Mouse (Mus musculus) forebrain, embryonic 10.5 days (tissue): ENCODE data around the gene Cacna1i. TPM values are rescaled to one million over a fixed set of nuclear protein-coding genes. Genes with fewer than 3 reads are reported as not detected.
A peak's percentile ranks its signal among the peaks of the same experiment; 100 is the strongest.

Experiments
- DNase-seq: peaks from one replicate; pipeline ENCODE4 v3.0.0-alpha.2; 2017; ENCODE audit warnings: low spot score; ENCODE audit errors: extremely low spot score
- H3K27ac ChIP-seq: fragments of 300-500 bp; sonication (generic); 2 replicates; pipeline ENCODE4 v1.5.1; 2016; ENCODE audit warnings: mild to moderate bottlenecking
- H3K27me3 ChIP-seq: fragments of 300-500 bp; sonication (generic); 2 replicates; pipeline ENCODE4 v1.6.1; 2016; ENCODE audit warnings: mild to moderate bottlenecking; ENCODE audit not compliant: poor library complexity, severe bottlenecking
- H3K36me3 ChIP-seq: fragments of 300-500 bp; sonication (generic); replicated peaks from 2 replicates; pipeline ENCODE4 v1.6.1; 2016; ENCODE audit warnings: mild to moderate bottlenecking, moderate library complexity
- H3K4me1 ChIP-seq: fragments of 300-500 bp; sonication (generic); 2 replicates; pipeline ENCODE4 v1.6.1; 2016
- H3K4me3 ChIP-seq: fragments of 300-500 bp; sonication (generic); 2 replicates; pipeline ENCODE4 v1.5.1; 2016; ENCODE audit warnings: mild to moderate bottlenecking, moderate library complexity
- H3K9me3 ChIP-seq: fragments of 300-500 bp; sonication (generic); 2 replicates; pipeline ENCODE4 v1.6.1; 2016; ENCODE audit warnings: mild to moderate bottlenecking, moderate library complexity
- WGBS: fragments of 180-500 bp; shearing (Covaris S2); methylation state at CpG from one replicate; pipeline ENCODE4 v1.1.7; 2016; 5-methylcytosine and 5-hydroxymethylcytosine counted together
- polyA plus RNA-seq: library from polyadenylated mRNA; unstranded; fragments of >200 nt; fragmentation: Nextera tagmentation; extraction: Ambion mirVana; gene quantifications from 2 replicates; pipeline ENCODE4 v1.2.1, GENCODE M21; 2016

Cacna1i gene
- polyA plus RNA-seq, 1 experiment from 2014 or later, result 0.04 TPM

GRCm38 (mm10) chr15:80346510-80346909, 59.5 kb downstream of the Cacna1i start:
- DNase-seq, result no peak
- Histone ChIP-seq H3K9me3 (no peaks in the 10 kb centered on the region), H3K27me3 (no peaks in the 10 kb centered on the region), H3K4me1 (peaks cover 9% of the 10 kb centered on the region), H3K36me3 (no peaks in the 10 kb centered on the region), H3K4me3 (no peak overlapping the region), H3K27ac (no peak overlapping the region)
- WGBS, result 86% methylated on average over 7 of the region's 7 CpGs

- H3K9me3 ChIP-seq, result no peaks in the 10 kb centered on the region
- WGBS, result 84% methylated on average over 5 of the region's 5 CpGs
- no peak overlapping the region for H3K4me3 ChIP-seq
- H3K27me3 ChIP-seq, result no peaks in the 10 kb centered on the region
- DNase-seq, result no peak
- H3K27ac ChIP-seq, result 0 out of 2 replicates have a peak overlapping the region, but pooled peaks have one; percentile 4
- no peaks in the 10 kb centered on the region for H3K36me3 ChIP-seq
- no peaks in the 10 kb centered on the region for H3K4me1 ChIP-seq
These were observed 63.4 kb downstream of the Cacna1i start for GRCm38 (mm10) chr15:80350431-80350830.

GRCm38 (mm10) chr15:80358798-80359197, 71.8 kb downstream of the Cacna1i start:
- 0 out of 2 replicates have a peak, but pooled peaks cover 7% of the 10 kb centered on the region for H3K27me3 ChIP-seq
- WGBS, result 93% methylated on average over 19 of the region's 19 CpGs

GRCm38 (mm10) chr15:80361780-80362508, 74.9 kb downstream of the Cacna1i start:
- Histone ChIP-seq H3K4me1 (peaks cover 24% of the 10 kb centered on the region), H3K27me3 (0 out of 2 replicates have a peak, but pooled peaks cover 7% of the 10 kb centered on the region), H3K4me3 (no peak overlapping the region), H3K27ac (no peak overlapping the region), H3K36me3 (no peaks in the 10 kb centered on the region), H3K9me3 (no peaks in the 10 kb centered on the region)
- DNase-seq, result no peak
- 88% methylated on average over 15 of the region's 15 CpGs for WGBS

More at GRCm38 (mm10) chr15:80358798-80359197, 71.8 kb downstream of the Cacna1i start:
- no peaks in the 10 kb centered on the region for H3K36me3 ChIP-seq
- DNase-seq, result no peak
- H3K4me3 ChIP-seq, result no peak overlapping the region
- no peak overlapping the region for H3K27ac ChIP-seq
- H3K9me3 ChIP-seq, result no peaks in the 10 kb centered on the region
- peaks cover 16% of the 10 kb centered on the region for H3K4me1 ChIP-seq

- Histone ChIP-seq H3K27me3 (0 out of 2 replicates have a peak, but pooled peaks cover 7% of the 10 kb centered on the region), H3K4me1 (peaks cover 30% of the 10 kb centered on the region), H3K27ac (no peak overlapping the region), H3K9me3 (no peaks in the 10 kb centered on the region), H3K4me3 (no peak overlapping the region), H3K36me3 (no peaks in the 10 kb centered on the region)
- WGBS, result 70% methylated on average over 8 of the region's 8 CpGs
- no peak for DNase-seq
These were observed 75.6 kb downstream of the Cacna1i start for GRCm38 (mm10) chr15:80362509-80363172.

GRCm38 (mm10) chr15:80363821-80364715, 77.0 kb downstream of the Cacna1i start:
- Histone ChIP-seq H3K4me1 (peaks cover 30% of the 10 kb centered on the region), H3K27ac (no peak overlapping the region), H3K4me3 (no peak overlapping the region), H3K36me3 (no peaks in the 10 kb centered on the region), H3K27me3 (0 out of 2 replicates have a peak, but pooled peaks cover 7% of the 10 kb centered on the region), H3K9me3 (no peaks in the 10 kb centered on the region)
- WGBS, result 77% methylated on average over 13 of the region's 13 CpGs
- no peak for DNase-seq

- WGBS, result 58% methylated on average over 16 of the region's 16 CpGs
- Histone ChIP-seq H3K27me3 (no peaks in the 10 kb centered on the region), H3K4me1 (peaks cover 30% of the 10 kb centered on the region), H3K9me3 (no peaks in the 10 kb centered on the region), H3K4me3 (no peak overlapping the region), H3K36me3 (no peaks in the 10 kb centered on the region), H3K27ac (no peak overlapping the region)
- DNase-seq, result no peak
These were observed 79.9 kb downstream of the Cacna1i start for GRCm38 (mm10) chr15:80366899-80367298.

GRCm38 (mm10) chr15:80373219-80373964, 86.4 kb downstream of the Cacna1i start:
- Histone ChIP-seq H3K36me3 (no peaks in the 10 kb centered on the region), H3K27ac (no peak overlapping the region), H3K4me3 (no peak overlapping the region), H3K27me3 (no peaks in the 10 kb centered on the region), H3K9me3 (no peaks in the 10 kb centered on the region), H3K4me1 (no peaks in the 10 kb centered on the region)
- 83% methylated on average over 9 of the region's 9 CpGs for WGBS
- no peak for DNase-seq

- WGBS, result 71% methylated on average over 5 of the region's 5 CpGs
- no peaks in the 10 kb centered on the region for H3K27me3 ChIP-seq
- no peak overlapping the region for H3K4me3 ChIP-seq
- H3K27ac ChIP-seq, result no peak overlapping the region
- no peaks in the 10 kb centered on the region for H3K4me1 ChIP-seq
- H3K9me3 ChIP-seq, result no peaks in the 10 kb centered on the region
- DNase-seq, result no peak
- H3K36me3 ChIP-seq, result no peaks in the 10 kb centered on the region
These were observed 87.8 kb downstream of the Cacna1i start for GRCm38 (mm10) chr15:80374854-80375253.

- WGBS, result 94% methylated on average over 2 of the region's 2 CpGs
- Histone ChIP-seq H3K4me3 (no peak overlapping the region), H3K27ac (no peak overlapping the region)
These were observed 100.1 kb downstream of the Cacna1i start for GRCm38 (mm10) chr15:80387185-80387584.

GRCm38 (mm10) chr15:80391791-80392190, 104.8 kb downstream of the Cacna1i start:
- WGBS, result 84% methylated on average over 14 of the region's 14 CpGs
- H3K9me3 ChIP-seq, result no peaks in the 10 kb centered on the region
- peaks cover 4% of the 10 kb centered on the region; the same call in 1 of the 2 replicates for H3K27me3 ChIP-seq
- peaks cover 3% of the 10 kb centered on the region; the same call in 1 of the 2 replicates for H3K4me1 ChIP-seq
- no peak overlapping the region for H3K4me3 ChIP-seq
- no peaks in the 10 kb centered on the region for H3K36me3 ChIP-seq
- no peak overlapping the region for H3K27ac ChIP-seq
- DNase-seq, result no peak

More at GRCm38 (mm10) chr15:80387185-80387584, 100.1 kb downstream of the Cacna1i start:
- Histone ChIP-seq H3K4me1 (peaks cover 7% of the 10 kb centered on the region), H3K36me3 (no peaks in the 10 kb centered on the region), H3K27me3 (no peaks in the 10 kb centered on the region; the same call in none of the 2 replicates), H3K9me3 (no peaks in the 10 kb centered on the region)
- DNase-seq, result no peak

GRCm38 (mm10) chr15:80395035-80395434, 108.0 kb downstream of the Cacna1i start:
- Histone ChIP-seq H3K36me3 (no peaks in the 10 kb centered on the region), H3K9me3 (no peaks in the 10 kb centered on the region), H3K27ac (peak overlapping the region; percentile 44; the same call in 1 of the 2 replicates), H3K27me3 (peaks cover 4% of the 10 kb centered on the region; the same call in 1 of the 2 replicates), H3K4me1 (0 out of 2 replicates have a peak, but pooled peaks cover 3% of the 10 kb centered on the region), H3K4me3 (no peak overlapping the region)
- WGBS, result 74% methylated on average over 22 of the region's 22 CpGs
- DNase-seq, result no peak
